In genomic region chr5:31931127-31931625, GRCm38 (mm10) we compare ENCODE assay signal across 21 mouse cellular contexts.
DNase-seq lines count a peak whose midpoint lies in the region; ATAC-seq and TF ChIP-seq lines count a peak whose summit lies in the region.
"Had no signal": no experiment of that assay in that cellular context is flagged by ENCODE, and none has a peak within 500 bp of the region (broad histone marks: within the 10 kb centered on the region; RNA-seq: fewer than 3 reads in every experiment).

No protein-coding gene starts in this region.

- DNase-seq in embryonic facial prominence, embryonic 10.5 days (ENCODE audit: low spot score): no peak
- DNase-seq in kidney, postnatal 0 days (ENCODE audit: low spot score): peak; percentile 30
- no peak for DNase-seq in kidney, adult 2 months
- DNase-seq in NIH3T3 (ENCODE audit: low read depth): peak; percentile 24
- no peak for DNase-seq in embryo, embryonic 9.5 days (ENCODE audit: extremely low spot score)
- no peak for DNase-seq in midbrain, embryonic 11.5 days (ENCODE audit: low spot score, missing footprints)
- DNase-seq: adrenal gland, postnatal 36 days; cerebellum, adult 18-20 months; cerebellum, postnatal 36 days; forebrain, postnatal 0 days; kidney, adult 18-20 months; kidney, postnatal 25 days; retina, postnatal 1 day had no signal

- WGBS in embryonic facial prominence, embryonic 12.5 days: 42% methylated on average over 8 of the region's 8 CpGs
- 78% methylated on average over 8 of the region's 8 CpGs for WGBS in embryonic facial prominence, embryonic 10.5 days
- 63% methylated on average over 8 of the region's 8 CpGs for WGBS in kidney, postnatal 0 days
- WGBS in kidney, adult 2 months: 70% methylated on average over 8 of the region's 8 CpGs
- 71% methylated on average over 8 of the region's 8 CpGs for WGBS in stomach, embryonic 15.5 days
- 82% methylated on average over 8 of the region's 8 CpGs for WGBS in midbrain, embryonic 11.5 days

- no peaks in the 10 kb centered on the region for H3K36me3 ChIP-seq in embryonic facial prominence, embryonic 12.5 days
- no peaks in the 10 kb centered on the region for H3K36me3 ChIP-seq in embryonic facial prominence, embryonic 10.5 days (replicated peaks)
- no peaks in the 10 kb centered on the region for H3K36me3 ChIP-seq in kidney, postnatal 0 days (ENCODE audit: insufficient read depth, low read length)
- no peaks in the 10 kb centered on the region for H3K36me3 ChIP-seq in kidney, adult 2 months (ENCODE audit: control insufficient read depth, insufficient read depth, low read length)
- no peaks in the 10 kb centered on the region for H3K36me3 ChIP-seq in stomach, embryonic 15.5 days
- no peaks in the 10 kb centered on the region for H3K36me3 ChIP-seq in midbrain, embryonic 11.5 days (ENCODE audit: control insufficient read depth, insufficient read depth, low read length)
- H3K36me3 ChIP-seq: forebrain, embryonic 10.5 days; limb, embryonic 12.5 days; midbrain, embryonic 10.5 days had no signal

- no peak overlapping the region for H3K9ac ChIP-seq in embryonic facial prominence, embryonic 12.5 days
- no peak overlapping the region for H3K9ac ChIP-seq in kidney, postnatal 0 days (ENCODE audit: low read depth, low read length)
- H3K9ac ChIP-seq in stomach, embryonic 15.5 days: no peak overlapping the region
- H3K9ac ChIP-seq in midbrain, embryonic 11.5 days (ENCODE audit: low read length): no peak overlapping the region
- H3K9ac ChIP-seq: forebrain, postnatal 0 days; limb, embryonic 12.5 days; liver, embryonic 14.5 days had no signal

- ATAC-seq in embryonic facial prominence, embryonic 12.5 days (ENCODE audit: insufficient number of reproducible peaks, insufficient read depth, low FRiP score, low TSS enrichment): no peak
- no peak for ATAC-seq in kidney, postnatal 0 days (replicated peaks; ENCODE audit: low FRiP score, low read depth)
- no peak for ATAC-seq in stomach, embryonic 15.5 days (ENCODE audit: insufficient read depth, low FRiP score, low read depth)
- no peak for ATAC-seq in midbrain, embryonic 11.5 days (ENCODE audit: low FRiP score)
- ATAC-seq: CD4-positive, CD25-positive, alpha-beta regulatory T cell, adult 4 months; forebrain, postnatal 0 days had no signal

- no peak overlapping the region for H3K4me3 ChIP-seq in embryonic facial prominence, embryonic 12.5 days
- no peak overlapping the region for H3K4me3 ChIP-seq in embryonic facial prominence, embryonic 10.5 days
- H3K4me3 ChIP-seq in kidney, postnatal 0 days (replicated peaks; ENCODE audit: low read depth, low read length): no peak overlapping the region
- H3K4me3 ChIP-seq in kidney, adult 2 months (ENCODE audit: insufficient read depth, low read depth, low read length): no peak overlapping the region
- no peak overlapping the region for H3K4me3 ChIP-seq in stomach, embryonic 15.5 days (replicated peaks)
- no peak overlapping the region for H3K4me3 ChIP-seq in midbrain, embryonic 11.5 days (ENCODE audit: low read depth, low read length)
- H3K4me3 ChIP-seq: forebrain, embryonic 10.5 days; limb, embryonic 12.5 days; midbrain, embryonic 10.5 days had no signal

- H3K4me2 ChIP-seq in embryonic facial prominence, embryonic 12.5 days (replicated peaks): no peak overlapping the region
- no peak overlapping the region for H3K4me2 ChIP-seq in kidney, postnatal 0 days (ENCODE audit: low read length)
- H3K4me2 ChIP-seq in stomach, embryonic 15.5 days: no peak overlapping the region
- H3K4me2 ChIP-seq in midbrain, embryonic 11.5 days: no peak overlapping the region
- H3K4me2 ChIP-seq: limb, embryonic 12.5 days had no signal

- no peak for TF ChIP-seq POLR2A in kidney, adult 2 months (IDR thresholded peaks at IDR 0.05; ENCODE audit: low read depth, low read length)

- H3K27ac ChIP-seq in embryonic facial prominence, embryonic 12.5 days: peak overlapping the region; percentile 70
- no peak overlapping the region for H3K27ac ChIP-seq in embryonic facial prominence, embryonic 10.5 days (replicated peaks)
- H3K27ac ChIP-seq in kidney, postnatal 0 days: 0 out of 2 replicates have a peak overlapping the region, but pooled peaks have one; percentile 15
- no peak overlapping the region for H3K27ac ChIP-seq in kidney, adult 2 months (ENCODE audit: insufficient read depth, low read depth, low read length)
- peak overlapping the region; percentile 32; the same call in 1 of the 2 replicates for H3K27ac ChIP-seq in stomach, embryonic 15.5 days
- H3K27ac ChIP-seq in midbrain, embryonic 11.5 days (ENCODE audit: low read depth, low read length): no peak overlapping the region
- H3K27ac ChIP-seq: forebrain, embryonic 10.5 days; limb, embryonic 12.5 days; liver, embryonic 14.5 days; macrophage; midbrain, embryonic 10.5 days had no signal

- TF ChIP-seq CTCF in kidney, postnatal 0 days (IDR thresholded peaks at IDR 0.05; ENCODE audit: low read depth): no peak
- no peak for TF ChIP-seq CTCF in kidney, adult 2 months (conservative IDR thresholded peaks at IDR 0.05; ENCODE audit: insufficient read depth, insufficient read length, low read depth, low read length)

- H3K4me1 ChIP-seq in embryonic facial prominence, embryonic 12.5 days: peaks cover 19% of the 10 kb centered on the region; the same call in 1 of the 2 replicates
- no peaks in the 10 kb centered on the region for H3K4me1 ChIP-seq in embryonic facial prominence, embryonic 10.5 days
- 0 out of 2 replicates have a peak, but pooled peaks cover 8% of the 10 kb centered on the region for H3K4me1 ChIP-seq in kidney, postnatal 0 days (replicated peaks; ENCODE audit: insufficient read depth, low read length)
- H3K4me1 ChIP-seq in kidney, adult 2 months (ENCODE audit: control insufficient read depth, insufficient read depth, low read length): no peaks in the 10 kb centered on the region
- H3K4me1 ChIP-seq in stomach, embryonic 15.5 days: 0 out of 2 replicates have a peak, but pooled peaks cover 6% of the 10 kb centered on the region
- H3K4me1 ChIP-seq in midbrain, embryonic 11.5 days (ENCODE audit: control insufficient read depth, insufficient read depth, low read length): no peaks in the 10 kb centered on the region

- H3K27me3 ChIP-seq in embryonic facial prominence, embryonic 12.5 days: no peaks in the 10 kb centered on the region
- no peaks in the 10 kb centered on the region for H3K27me3 ChIP-seq in embryonic facial prominence, embryonic 10.5 days (replicated peaks; ENCODE audit: low read depth, poor library complexity, severe bottlenecking)
- no peaks in the 10 kb centered on the region for H3K27me3 ChIP-seq in kidney, postnatal 0 days (ENCODE audit: insufficient read depth, low read length)
- H3K27me3 ChIP-seq in kidney, adult 2 months (replicated peaks; ENCODE audit: control insufficient read depth, insufficient read depth, low read length): no peaks in the 10 kb centered on the region
- no peaks in the 10 kb centered on the region for H3K27me3 ChIP-seq in stomach, embryonic 15.5 days (replicated peaks)
- H3K27me3 ChIP-seq in midbrain, embryonic 11.5 days (ENCODE audit: control insufficient read depth, insufficient read depth, low read length): no peaks in the 10 kb centered on the region
- H3K27me3 ChIP-seq: limb, embryonic 12.5 days had no signal

- no peaks in the 10 kb centered on the region for H3K9me3 ChIP-seq in embryonic facial prominence, embryonic 12.5 days
- H3K9me3 ChIP-seq in embryonic facial prominence, embryonic 10.5 days: peaks cover 3% of the 10 kb centered on the region; the same call in 1 of the 2 replicates
- no peaks in the 10 kb centered on the region for H3K9me3 ChIP-seq in kidney, postnatal 0 days (replicated peaks; ENCODE audit: low read length)
- H3K9me3 ChIP-seq in stomach, embryonic 15.5 days: no peaks in the 10 kb centered on the region
- peaks cover 2% of the 10 kb centered on the region; the same call in 1 of the 2 replicates for H3K9me3 ChIP-seq in midbrain, embryonic 11.5 days (ENCODE audit: control insufficient read depth, low read length)
- H3K9me3 ChIP-seq: limb, embryonic 12.5 days; midbrain, embryonic 10.5 days had no signal

Comparison
In these comparisons a context has a peak if more than half of its experiments do, and no peak if none do; other contexts are left out.
1. H3K27ac ChIP-seq: peak in embryonic facial prominence, embryonic 12.5 days (single experiment), kidney, postnatal 0 days (single experiment) and stomach, embryonic 15.5 days (single experiment); none in embryonic facial prominence, embryonic 10.5 days (single experiment), kidney, adult 2 months (single experiment) and midbrain, embryonic 11.5 days (single experiment).
2. DNase-seq: peak in kidney, postnatal 0 days (single experiment) and NIH3T3 (single experiment); none in embryonic facial prominence, embryonic 10.5 days (single experiment), kidney, adult 2 months (single experiment), embryo, embryonic 9.5 days (single experiment) and midbrain, embryonic 11.5 days (single experiment).